Mouse (Mus musculus) spleen, postnatal 4 days (tissue): ENCODE results near the gene Ifna1.
"Not testable (repeated sequence)": the region's sequence is repeated elsewhere in the genome, so short reads cannot be mapped to it uniquely, and the experiment has no call there.

Experiments used
- DNase-seq, 2 experiments: peaks; one replicate each; pipeline ENCODE4 v3.0.0; 2022; ENCODE audit warnings: low spot score in 2 of 2

Ifna1 gene

DNA sequence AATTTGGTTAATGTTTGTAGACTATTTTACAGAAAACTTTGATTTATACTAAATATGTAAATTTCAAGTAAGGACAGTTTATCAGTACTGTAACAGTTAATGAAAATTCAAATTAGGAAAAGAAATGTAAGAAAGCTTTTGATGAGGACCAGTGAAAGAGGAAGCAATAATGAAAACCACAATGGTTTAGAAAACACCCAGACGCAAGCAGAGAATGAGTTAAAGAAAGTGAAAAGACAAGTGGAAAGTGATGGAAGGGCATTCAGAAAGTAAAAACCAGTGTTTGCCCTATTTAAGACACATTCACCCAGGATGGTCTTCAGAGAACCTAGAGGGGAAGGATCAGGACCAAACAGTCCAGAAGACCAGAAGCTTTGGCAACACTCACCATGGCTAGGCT lies at the start of gene Ifna1:
TSS of gene Ifna1 (plus strand) at position 390 of the 400 bp plus-strand sequence.
- DNase-seq, result no peak

DNA sequence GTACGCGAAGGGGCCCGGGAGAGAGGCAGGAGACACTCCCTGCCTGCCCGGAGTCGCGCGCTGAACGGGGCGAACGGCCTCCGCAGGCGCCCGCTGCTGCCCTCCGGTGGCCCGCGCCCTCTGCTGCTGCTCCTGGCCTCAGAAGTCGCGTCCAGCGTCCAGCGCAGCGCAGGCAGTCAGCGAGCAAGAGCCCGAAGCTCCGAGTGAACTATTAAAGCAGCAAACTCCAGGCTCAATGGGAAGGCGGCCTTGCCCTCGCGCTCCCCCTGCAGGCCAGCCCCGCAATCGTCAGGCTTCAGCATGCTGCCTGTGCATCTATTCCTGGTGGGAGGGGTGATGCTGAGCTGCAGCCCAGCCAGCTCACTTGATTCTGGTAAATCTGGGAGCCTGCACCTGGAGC lies 46.9 kb upstream of the Ifna1 start, which contains the start of gene Gm13287:
TSS of gene Gm13287 (plus strand) at position 301 of the 400 bp plus-strand sequence.
- DNase-seq, result not testable (repeated sequence)

DNA sequence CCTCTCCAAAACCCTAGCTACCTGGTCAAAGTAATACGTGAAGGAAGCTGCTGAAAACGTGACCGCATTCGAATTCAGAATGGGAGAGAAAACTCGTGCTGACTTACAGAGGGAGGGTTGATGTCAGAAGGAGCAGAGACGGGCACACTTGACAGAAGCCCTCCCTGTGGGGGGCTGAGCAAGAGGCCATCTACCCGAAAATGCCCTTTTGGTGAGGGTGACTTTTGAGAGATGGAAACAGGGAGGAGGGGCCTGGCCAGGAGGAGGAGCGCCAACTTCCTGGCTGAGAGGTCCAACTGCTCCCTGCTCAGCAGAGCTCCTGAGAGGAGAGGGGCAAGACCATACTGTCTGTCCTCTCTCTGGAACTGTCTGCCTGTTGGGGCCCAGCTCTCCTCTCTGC lies 44.7 kb upstream of the Ifna1 start, which contains the start of gene Gm13288:
TSS of gene Gm13288 (plus strand) at position 301 of the 400 bp plus-strand sequence.
- DNase-seq, result not testable (repeated sequence)

DNA sequence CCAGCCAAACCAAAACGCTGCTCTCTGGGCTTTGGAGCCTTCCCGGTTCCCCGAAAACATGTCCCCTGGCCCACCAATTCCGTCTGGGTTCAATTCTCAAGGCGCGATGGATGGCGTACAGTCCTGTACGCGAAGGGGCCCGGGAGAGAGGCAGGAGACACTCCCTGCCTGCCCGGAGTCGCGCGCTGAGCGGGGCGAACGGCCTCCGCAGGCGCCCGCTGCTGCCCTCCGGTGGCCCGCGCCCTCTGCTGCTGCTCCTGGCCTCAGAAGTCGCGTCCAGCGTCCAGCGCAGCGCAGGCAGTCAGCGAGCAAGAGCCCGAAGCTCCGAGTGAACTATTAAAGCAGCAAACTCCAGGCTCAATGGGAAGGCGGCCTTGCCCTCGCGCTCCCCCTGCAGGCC lies 44.1 kb upstream of the Ifna1 start:
- DNase-seq, result not testable (repeated sequence)

DNA sequence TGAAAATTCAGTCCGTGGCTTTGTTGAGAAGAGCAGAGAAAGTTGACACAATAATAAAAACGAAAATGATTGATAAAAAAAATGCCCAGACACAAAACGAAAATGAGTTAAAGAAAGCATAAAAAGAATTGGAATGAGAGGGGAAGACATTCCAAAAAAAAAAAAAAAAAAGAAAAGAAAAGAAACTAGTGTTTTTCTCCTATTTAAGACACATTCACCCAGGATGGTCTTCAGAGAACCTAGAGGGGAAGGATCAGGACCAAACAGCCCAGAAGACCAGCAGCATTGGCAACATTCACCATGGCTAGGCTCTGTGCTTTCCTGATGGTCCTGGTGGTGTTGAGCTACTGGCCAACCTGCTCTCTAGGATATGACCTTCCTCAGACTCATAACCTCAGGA lies 34.0 kb upstream of the Ifna1 start, which contains the start of gene Ifna7:
TSS of gene Ifna7 (plus strand) at position 301 of the 400 bp plus-strand sequence.
- no peak for DNase-seq

DNA sequence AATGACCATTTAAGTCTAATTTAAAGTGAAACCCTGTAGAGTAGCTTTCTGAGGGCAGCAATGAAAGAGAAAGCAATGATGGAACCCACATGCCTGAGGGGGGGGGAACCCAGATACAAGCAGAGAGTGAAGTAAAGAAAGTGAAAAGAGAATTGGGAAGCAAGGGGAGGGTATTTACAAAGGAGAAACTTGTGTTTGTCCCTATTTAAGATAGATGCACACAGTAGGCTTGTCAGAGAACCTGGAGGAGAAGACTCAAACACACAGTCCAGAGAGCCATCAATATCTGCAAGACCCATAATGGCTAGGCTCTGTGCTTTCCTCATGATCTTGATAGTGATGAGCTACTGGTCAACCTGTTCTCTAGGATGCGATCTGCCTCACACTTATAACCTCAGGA lies 30.2 kb upstream of the Ifna1 start, which contains the start of gene Ifna11:
TSS of gene Ifna11 (plus strand) at position 301 of the 400 bp plus-strand sequence.
- no peak for DNase-seq

DNA sequence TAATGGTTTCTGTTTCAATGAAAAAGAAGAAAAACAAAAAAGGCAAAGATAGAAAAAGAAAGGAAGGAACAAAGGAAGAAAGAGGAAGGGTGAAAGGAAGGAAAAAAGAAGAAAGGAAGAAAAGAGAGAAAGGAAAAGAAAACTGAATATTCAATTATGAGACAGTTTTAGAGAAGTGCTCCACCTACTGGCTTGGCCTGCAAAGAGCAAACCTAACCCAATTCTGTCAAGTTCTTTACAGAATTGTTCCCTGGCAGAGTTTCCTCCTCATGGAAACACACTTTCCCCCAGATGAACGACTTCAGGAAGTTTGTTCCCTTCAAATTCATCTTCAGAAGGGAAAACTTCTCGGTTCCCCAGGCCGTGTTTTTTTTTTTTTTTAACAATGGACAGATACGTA lies 26.9 kb upstream of the Ifna1 start:
- DNase-seq, result no peak

DNA sequence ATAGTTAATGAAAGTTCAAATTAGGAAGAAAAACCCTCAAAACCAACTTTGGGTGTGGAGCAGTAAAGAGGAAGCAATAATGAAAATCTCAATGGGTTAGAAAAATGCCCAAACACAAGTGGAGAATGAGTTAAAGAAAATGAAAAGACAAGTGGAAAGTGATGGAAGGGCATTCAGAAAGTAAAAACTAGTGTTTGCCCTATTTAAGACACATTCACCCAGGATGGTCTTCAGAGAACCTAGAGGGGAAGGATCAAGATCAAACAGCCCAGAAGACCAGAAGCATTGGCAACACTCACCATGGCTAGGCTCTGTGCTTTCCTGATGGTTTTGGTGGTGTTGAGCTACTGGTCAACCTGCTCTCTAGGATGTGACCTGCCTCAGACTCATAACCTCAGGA lies 22.8 kb upstream of the Ifna1 start, which contains the start of gene Ifna6:
TSS of gene Ifna6 (plus strand) at position 301 of the 400 bp plus-strand sequence.
- not testable (repeated sequence) for DNase-seq

DNA sequence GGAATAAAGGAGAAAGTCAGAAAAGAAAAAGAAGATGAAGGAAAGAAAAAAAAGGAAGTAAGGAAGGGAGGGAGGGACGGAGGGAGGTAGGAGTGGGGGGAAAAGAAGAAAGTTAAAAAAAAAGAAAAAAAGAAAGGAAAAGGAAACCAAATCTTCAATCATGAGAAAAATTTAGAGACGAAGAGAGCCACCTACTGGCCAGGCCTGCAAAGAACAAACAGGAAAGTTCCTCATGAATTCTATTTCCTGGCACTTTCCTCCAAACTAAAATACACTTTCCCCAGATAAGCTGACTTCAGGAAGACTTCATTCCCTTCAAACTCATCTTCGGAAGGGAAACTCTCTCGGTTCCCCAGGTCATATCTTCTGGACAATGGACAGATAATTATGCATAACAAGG lies 19.4 kb upstream of the Ifna1 start:
- DNase-seq, result no peak

DNA sequence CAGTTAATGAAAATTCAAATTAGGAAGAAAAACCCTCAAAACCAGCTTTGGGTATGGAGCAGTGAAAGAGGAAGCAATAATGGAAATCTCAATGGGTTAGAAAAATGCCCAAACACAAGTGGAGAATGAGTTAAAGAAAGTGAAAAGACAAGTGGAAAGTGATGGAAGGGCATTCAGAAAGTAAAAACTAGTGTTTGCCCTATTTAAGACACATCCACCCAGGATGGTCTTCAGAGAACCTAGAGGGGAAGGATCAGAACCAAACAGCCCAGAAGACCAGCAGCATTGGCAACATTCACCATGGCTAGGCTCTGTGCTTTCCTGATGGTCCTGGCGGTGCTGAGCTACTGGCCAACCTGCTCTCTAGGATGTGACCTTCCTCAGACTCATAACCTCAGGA lies 14.7 kb upstream of the Ifna1 start, which contains the start of gene Ifna5:
TSS of gene Ifna5 (plus strand) at position 301 of the 400 bp plus-strand sequence.
- not testable (repeated sequence) for DNase-seq

DNA sequence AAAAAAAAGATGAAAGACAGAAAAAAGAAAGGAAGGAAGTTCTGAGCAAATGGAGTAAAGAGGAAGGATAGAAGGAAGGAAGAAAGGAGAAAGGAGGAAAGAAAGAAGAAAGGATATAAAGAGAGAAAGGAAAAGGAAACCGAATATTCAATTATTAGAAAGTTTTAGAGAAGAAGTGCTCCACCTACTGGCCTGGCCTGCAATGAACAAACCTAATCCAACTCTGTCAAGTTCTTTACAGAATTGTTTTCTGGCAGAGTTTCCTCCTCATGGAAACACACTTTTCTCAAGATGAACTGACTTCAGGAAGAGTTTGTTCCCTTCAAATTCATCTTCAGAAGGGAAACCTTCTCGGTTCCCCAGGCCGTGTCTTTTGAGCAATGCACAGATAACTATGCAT lies 11.1 kb upstream of the Ifna1 start:
- DNase-seq, result no peak

DNA sequence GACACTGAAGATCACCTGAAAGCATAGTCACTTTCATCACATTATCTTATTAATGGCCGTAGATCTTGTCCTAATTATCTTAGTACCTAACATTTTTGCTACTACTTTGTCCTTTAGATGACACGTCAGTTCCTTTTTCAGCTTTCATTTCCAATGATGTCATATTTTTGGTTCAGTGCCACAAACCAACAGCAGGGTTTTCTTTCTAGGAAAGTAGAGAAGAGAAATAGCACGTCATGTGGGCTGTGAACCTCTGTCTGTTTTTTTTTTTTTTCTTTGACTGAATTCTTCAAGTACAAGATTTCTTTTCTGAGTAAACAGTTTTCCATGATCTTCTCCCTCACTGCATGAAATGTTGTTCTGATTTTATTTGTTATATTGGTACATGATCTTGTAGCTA lies 9.8 kb upstream of the Ifna1 start:
- no peak for DNase-seq

DNA sequence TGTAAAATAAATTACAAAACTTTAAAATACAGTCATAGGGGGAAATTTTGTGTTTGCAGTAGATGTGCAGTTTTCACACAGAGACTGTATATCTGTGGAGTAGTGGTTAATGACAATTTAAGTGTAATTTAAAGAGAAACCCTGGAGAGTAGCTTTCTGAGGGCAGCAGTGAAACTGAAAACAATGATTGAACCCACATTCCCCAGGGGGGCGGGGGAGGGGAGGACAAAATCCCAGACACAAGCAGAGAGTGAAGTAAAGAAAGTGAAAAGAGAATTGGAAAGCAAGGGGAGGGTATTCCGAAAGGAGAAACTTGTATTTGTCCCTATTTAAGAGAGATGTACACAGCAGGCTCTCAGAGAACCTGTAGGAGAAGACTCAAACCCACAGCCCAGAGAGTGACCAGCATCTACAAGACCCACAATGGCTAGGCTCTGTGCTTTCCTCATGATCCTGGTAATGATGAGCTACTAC lies 8.4 kb upstream of the Ifna1 start, which contains the start of gene Ifna4:
TSS of gene Ifna4 (plus strand) at position 424 of the 474 bp plus-strand sequence.
- DNase-seq, result no peak

DNA sequence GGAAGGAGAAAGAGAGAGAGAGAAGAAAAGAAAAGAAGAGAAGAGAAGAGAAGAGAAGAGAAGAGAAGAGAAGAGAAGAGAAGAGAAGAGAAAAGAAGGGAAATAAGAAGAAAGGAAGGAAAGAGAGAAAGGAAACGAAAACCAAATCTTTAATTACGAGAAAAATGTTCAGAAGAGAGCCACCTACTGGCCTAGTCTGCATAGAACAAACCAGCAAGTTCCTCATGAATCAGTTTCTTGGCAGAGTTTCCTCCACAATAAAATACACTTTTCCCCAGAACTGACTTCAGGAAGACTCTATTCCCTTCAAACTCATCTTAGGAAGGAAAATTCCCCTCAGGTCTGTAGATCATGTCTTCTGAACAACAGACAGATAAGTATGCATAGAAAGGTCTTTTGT lies 4.6 kb upstream of the Ifna1 start:
- DNase-seq, result no peak

DNA sequence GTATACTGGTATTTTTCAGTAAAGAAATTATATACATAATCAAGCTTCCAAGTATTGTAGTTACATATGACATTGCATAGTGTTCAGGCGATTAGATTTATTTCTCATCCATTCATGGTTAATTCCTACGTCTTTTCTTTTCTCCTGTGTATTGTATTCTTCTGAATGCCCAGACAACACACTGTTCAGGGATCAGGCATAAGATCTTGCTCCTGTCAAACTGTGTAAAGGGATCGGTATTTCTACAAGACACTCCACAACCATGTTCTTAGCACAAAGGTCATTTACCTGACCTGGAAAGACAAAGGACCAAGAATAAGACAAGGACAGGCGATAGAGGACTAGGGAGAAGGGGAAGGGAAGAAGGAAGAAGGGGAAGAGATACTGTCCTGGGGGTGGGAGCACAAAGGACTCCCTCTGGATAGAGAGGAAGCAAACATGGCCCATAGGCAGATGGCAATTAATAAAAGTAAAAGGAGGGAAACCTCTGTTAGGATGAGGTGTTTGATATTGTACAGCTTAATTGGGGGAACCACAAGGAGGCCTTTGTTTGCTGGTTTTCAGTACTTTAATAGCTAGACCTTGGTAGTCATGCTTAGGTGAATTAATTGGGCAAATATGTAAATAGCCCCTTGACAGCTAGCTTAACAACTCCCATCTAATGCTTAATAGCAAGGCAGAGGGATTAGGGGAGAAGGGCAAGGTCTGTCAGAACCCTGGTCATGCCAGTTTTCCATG lies 1.3 kb downstream of the Ifna1 start:
- no peak for DNase-seq

DNA sequence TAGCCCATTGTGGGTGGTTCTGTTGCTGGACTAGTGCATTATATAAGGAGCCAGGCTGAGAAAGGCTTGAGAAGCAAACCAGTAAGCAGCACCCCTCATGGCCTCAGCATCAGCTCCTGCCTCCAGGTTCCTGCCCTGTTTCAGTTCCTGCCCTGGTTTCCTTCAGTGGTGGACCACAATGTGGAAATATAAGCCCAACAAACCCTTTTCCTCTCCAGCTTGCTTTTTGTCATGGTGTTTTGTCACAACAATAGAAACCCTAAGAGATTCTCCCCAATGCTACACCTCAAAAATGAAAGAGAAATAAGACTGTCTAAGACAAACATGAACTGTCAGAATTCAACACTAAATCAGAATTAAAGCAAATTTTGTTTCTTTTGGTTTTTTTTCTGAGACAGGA lies 9.3 kb downstream of the Ifna1 start:
- no peak for DNase-seq

DNA sequence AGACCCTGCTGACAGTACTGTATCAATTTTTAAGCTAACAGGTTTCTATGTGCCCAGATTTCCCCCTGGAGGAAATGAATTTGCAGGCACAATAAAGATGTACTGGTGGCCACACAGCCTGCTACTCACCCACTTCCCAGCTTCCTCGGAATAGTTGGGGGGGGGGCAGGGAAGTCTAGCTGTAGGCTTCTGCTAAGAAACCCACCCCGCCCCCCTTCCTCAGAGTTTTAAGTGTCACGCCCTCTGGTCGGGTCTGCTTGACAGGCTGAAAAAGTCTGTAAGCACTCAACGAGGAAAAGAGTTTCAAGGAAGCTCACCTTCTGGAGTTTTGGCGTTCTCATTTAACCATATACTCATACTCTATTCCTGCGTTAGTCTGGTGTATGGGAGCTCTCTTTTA lies 13.4 kb downstream of the Ifna1 start:
- DNase-seq, result no peak

DNA sequence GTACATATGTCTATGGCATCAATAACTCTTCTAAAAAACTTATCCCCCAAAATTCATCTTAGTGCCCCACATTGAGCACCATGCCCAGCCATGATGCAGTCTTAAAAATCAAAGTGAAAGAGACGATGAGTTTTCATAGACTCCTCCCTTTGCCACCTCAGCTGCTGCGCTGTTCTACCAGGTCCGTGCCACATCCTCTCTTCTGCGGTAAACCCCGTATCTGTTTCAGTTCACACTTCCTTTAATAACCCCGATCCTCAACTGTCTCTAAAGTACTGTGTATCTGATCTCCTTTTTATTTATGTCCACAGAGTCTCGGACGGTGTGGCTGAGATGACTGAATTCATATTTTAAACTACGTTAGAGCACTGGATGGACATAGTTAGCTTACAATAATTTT lies 14.7 kb downstream of the Ifna1 start:
- DNase-seq, result peak in 1 of 2 experiments; percentile 24

DNA sequence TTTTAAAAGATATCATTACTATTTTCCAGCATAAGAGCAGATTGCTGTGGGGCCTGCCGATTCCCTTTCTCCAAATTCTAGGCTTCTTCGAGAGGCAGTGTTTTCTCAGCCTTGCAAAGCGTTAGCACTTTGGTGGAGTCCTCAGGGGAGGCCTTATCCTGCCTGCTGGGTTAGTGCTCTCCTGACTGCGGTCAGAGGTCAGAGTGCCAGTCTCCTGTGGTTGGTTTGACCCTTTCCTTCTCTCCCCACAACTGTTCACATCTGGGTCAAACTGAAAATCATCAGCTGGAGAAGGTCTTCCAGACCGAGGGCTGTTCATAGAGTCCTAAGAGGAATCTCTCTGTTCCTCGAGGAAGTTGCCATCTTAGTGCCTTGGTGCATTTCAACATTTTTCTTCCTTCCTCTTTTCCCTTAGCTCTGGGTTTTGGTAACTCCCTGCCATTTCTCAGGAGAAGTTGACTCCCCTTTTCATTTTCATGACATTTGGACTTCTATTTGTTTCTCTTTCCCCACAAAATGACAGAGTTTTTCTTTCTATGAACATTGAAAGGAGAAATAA lies 15.2 kb downstream of the Ifna1 start:
- no peak for DNase-seq

DNA sequence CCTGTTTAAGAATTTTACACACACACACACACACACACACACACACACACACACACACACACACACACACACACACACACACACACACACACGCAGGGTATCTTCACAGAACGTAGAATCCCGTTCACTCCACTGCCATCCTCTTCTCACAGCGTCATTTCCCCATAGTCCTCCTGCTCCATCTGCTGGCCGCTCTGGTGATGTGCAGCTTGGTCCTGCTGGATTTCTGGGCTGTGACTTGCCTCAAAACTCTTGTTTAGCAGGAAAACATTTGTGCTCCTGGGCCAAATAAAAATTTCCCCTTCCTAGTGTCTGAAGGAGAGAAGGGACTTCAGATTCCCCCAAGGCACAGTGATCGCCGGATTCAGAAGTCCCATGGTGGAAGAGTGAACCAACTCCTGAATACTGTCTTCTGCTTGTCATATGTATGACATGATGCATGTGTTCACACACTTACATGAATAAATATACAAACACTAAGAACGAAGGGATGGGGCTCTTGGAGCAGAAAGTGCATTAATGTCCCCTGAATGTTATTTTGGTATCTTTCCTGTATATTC lies 17.6 kb downstream of the Ifna1 start:
- DNase-seq, result peak; percentile 74 to 89

DNA sequence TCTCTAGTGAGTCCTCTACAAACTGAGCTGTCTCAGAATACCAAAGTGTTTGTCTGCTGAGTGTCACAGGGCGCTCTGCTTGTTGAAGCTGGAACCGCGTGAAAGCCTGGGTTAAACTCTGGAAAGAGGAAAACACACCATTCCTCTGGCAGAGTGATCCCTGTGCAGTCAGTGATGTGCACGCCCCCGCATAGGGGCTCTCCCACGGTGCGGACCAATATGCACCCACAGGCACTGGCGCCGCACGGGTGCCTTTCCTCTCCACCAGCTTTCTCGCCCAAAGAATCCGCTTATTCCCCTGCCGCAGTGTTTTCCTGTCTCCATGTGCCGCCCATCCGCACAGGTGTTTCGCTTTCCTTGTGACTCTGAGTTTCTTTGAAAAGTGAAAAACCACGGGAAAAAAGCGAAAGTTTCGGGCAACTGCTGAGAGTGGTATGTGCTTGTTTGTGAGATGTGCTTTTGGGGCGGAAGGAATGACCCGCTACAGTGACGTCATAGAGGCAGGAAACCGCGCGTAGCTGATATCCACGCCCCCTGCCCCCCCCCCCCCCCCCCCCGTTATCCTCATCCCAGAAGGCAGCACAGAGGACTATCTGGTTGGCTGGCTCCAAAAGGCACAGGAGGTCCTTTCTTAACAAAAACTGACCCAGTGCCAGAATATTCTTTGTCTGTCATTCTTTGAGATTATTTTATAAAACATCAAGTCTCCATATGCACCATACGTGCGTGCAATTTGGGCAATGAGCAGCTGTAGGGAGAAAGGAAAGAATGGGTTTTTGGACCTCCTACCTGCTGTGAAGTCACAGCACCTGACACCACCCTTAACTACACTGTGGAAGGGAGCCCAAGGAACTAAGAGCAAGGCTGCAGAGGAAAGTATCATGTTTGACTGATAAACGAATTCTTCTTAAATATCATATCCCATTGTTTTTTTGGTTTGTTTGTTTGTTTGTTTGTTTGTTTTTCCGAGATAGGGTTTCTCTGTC lies 18.3 kb downstream of the Ifna1 start:
- no peak for DNase-seq
